Mouse (Mus musculus): ENCODE data around the gene Mob3b. TPM values are rescaled to one million over a fixed set of nuclear protein-coding genes. Genes with fewer than 3 reads are reported as not detected.
"Not testable (repeated sequence)": the region's sequence is repeated elsewhere in the genome, so short reads cannot be mapped to it uniquely, and the experiment has no call there.

Gene Mob3b
- polyA plus RNA-seq, 1 experiment from 2014 or later: 11.5 TPM

- H3K27me3 ChIP-seq (ENCODE audit: control insufficient read depth, insufficient read depth, low read depth, low read length): no peaks in the 10 kb centered on the region
- no peaks in the 10 kb centered on the region for H3K36me3 ChIP-seq (ENCODE audit: control insufficient read depth, insufficient read depth, low read length)
- H3K4me3 ChIP-seq (ENCODE audit: low read length): no peak overlapping the region
- no peaks in the 10 kb centered on the region for H3K4me1 ChIP-seq (replicated peaks; ENCODE audit: control insufficient read depth, insufficient read depth, low read length)
- no peak overlapping the region for H3K4me2 ChIP-seq (ENCODE audit: low read depth, low read length)
- ATAC-seq (ENCODE audit: low read depth): no peak
- no peak overlapping the region for H3K9ac ChIP-seq (ENCODE audit: low read length)
- H3K27ac ChIP-seq (ENCODE audit: low read length): no peak overlapping the region
- WGBS: 79% methylated on average over 3 of the region's 3 CpGs
- no peaks in the 10 kb centered on the region for H3K9me3 ChIP-seq (ENCODE audit: control insufficient read depth, low read length)
These were observed 245.1 kb downstream of the Mob3b start for GRCm38 (mm10) chr4:34912171-34912570.

- no peak overlapping the region for H3K4me3 ChIP-seq (ENCODE audit: low read length)
- H3K4me1 ChIP-seq (replicated peaks; ENCODE audit: control insufficient read depth, insufficient read depth, low read length): no peaks in the 10 kb centered on the region
- no peak overlapping the region for H3K4me2 ChIP-seq (ENCODE audit: low read depth, low read length)
- H3K36me3 ChIP-seq (ENCODE audit: control insufficient read depth, insufficient read depth, low read length): no peaks in the 10 kb centered on the region
- no peak for ATAC-seq (ENCODE audit: low read depth)
- H3K9me3 ChIP-seq (ENCODE audit: control insufficient read depth, low read length): no peaks in the 10 kb centered on the region
- no peaks in the 10 kb centered on the region for H3K27me3 ChIP-seq (ENCODE audit: control insufficient read depth, insufficient read depth, low read depth, low read length)
- H3K9ac ChIP-seq (ENCODE audit: low read length): no peak overlapping the region
- no peak overlapping the region for H3K27ac ChIP-seq (ENCODE audit: low read length)
- WGBS: 65% methylated on average over 3 of the region's 3 CpGs
These were observed 245.9 kb downstream of the Mob3b start for GRCm38 (mm10) chr4:34911401-34911800.

GRCm38 (mm10) chr4:34908127-34908526 is 249.2 kb downstream of the Mob3b start:
- 57% methylated on average over 7 of the region's 7 CpGs for WGBS
- Histone ChIP-seq H3K36me3 (ENCODE audit: control insufficient read depth, insufficient read depth, low read length) (no peaks in the 10 kb centered on the region), H3K27me3 (ENCODE audit: control insufficient read depth, insufficient read depth, low read depth, low read length) (no peaks in the 10 kb centered on the region), H3K9me3 (ENCODE audit: control insufficient read depth, low read length) (no peaks in the 10 kb centered on the region), H3K27ac (ENCODE audit: low read length) (no peak overlapping the region), H3K9ac (ENCODE audit: low read length) (no peak overlapping the region), H3K4me3 (ENCODE audit: low read length) (no peak overlapping the region), H3K4me2 (ENCODE audit: low read depth, low read length) (no peak overlapping the region), H3K4me1 (replicated peaks; ENCODE audit: control insufficient read depth, insufficient read depth, low read length) (no peaks in the 10 kb centered on the region)
- peak; percentile 96 for ATAC-seq (ENCODE audit: low read depth)

GRCm38 (mm10) chr4:34907026-34907425 is 250.3 kb downstream of the Mob3b start:
- Histone ChIP-seq H3K9me3 (ENCODE audit: control insufficient read depth, low read length) (no peaks in the 10 kb centered on the region), H3K9ac (ENCODE audit: low read length) (no peak overlapping the region), H3K4me3 (ENCODE audit: low read length) (no peak overlapping the region), H3K4me1 (replicated peaks; ENCODE audit: control insufficient read depth, insufficient read depth, low read length) (no peaks in the 10 kb centered on the region), H3K27ac (ENCODE audit: low read length) (no peak overlapping the region), H3K27me3 (ENCODE audit: control insufficient read depth, insufficient read depth, low read depth, low read length) (no peaks in the 10 kb centered on the region), H3K4me2 (ENCODE audit: low read depth, low read length) (no peak overlapping the region; the same call in 1 of the 2 replicates), H3K36me3 (ENCODE audit: control insufficient read depth, insufficient read depth, low read length) (no peaks in the 10 kb centered on the region)
- ATAC-seq (ENCODE audit: low read depth): 0 out of 2 replicates have a peak, but pooled peaks have one; percentile 34
- 40% methylated on average over 14 of the region's 14 CpGs for WGBS

- Histone ChIP-seq H3K4me2 (ENCODE audit: low read depth, low read length) (no peak overlapping the region), H3K9ac (ENCODE audit: low read length) (no peak overlapping the region), H3K4me1 (replicated peaks; ENCODE audit: control insufficient read depth, insufficient read depth, low read length) (no peaks in the 10 kb centered on the region), H3K27me3 (ENCODE audit: control insufficient read depth, insufficient read depth, low read depth, low read length) (no peaks in the 10 kb centered on the region), H3K27ac (ENCODE audit: low read length) (no peak overlapping the region), H3K36me3 (ENCODE audit: control insufficient read depth, insufficient read depth, low read length) (no peaks in the 10 kb centered on the region), H3K4me3 (ENCODE audit: low read length) (no peak overlapping the region), H3K9me3 (ENCODE audit: control insufficient read depth, low read length) (no peaks in the 10 kb centered on the region)
- no peak for ATAC-seq (ENCODE audit: low read depth)
- WGBS: 74% methylated on average over 4 of the region's 4 CpGs
These were observed 251.1 kb downstream of the Mob3b start for GRCm38 (mm10) chr4:34906151-34906550.

- H3K4me1 ChIP-seq (replicated peaks; ENCODE audit: control insufficient read depth, insufficient read depth, low read length): no peaks in the 10 kb centered on the region
- H3K27ac ChIP-seq (ENCODE audit: low read length): no peak overlapping the region
- H3K36me3 ChIP-seq (ENCODE audit: control insufficient read depth, insufficient read depth, low read length): no peaks in the 10 kb centered on the region
- ATAC-seq (ENCODE audit: low read depth): no peak
- 68% methylated on average over 5 of the region's 5 CpGs for WGBS
- no peaks in the 10 kb centered on the region for H3K27me3 ChIP-seq (ENCODE audit: control insufficient read depth, insufficient read depth, low read depth, low read length)
- no peak overlapping the region for H3K4me2 ChIP-seq (ENCODE audit: low read depth, low read length)
- no peak overlapping the region for H3K4me3 ChIP-seq (ENCODE audit: low read length)
- no peaks in the 10 kb centered on the region for H3K9me3 ChIP-seq (ENCODE audit: control insufficient read depth, low read length)
- H3K9ac ChIP-seq (ENCODE audit: low read length): no peak overlapping the region
These were observed 251.9 kb downstream of the Mob3b start for GRCm38 (mm10) chr4:34905396-34905795.

GRCm38 (mm10) chr4:34901582-34901981 is 255.7 kb downstream of the Mob3b start:
- H3K27me3 ChIP-seq (ENCODE audit: control insufficient read depth, insufficient read depth, low read depth, low read length); ATAC-seq (ENCODE audit: low read depth); H3K4me3 ChIP-seq (ENCODE audit: low read length); H3K9me3 ChIP-seq (ENCODE audit: control insufficient read depth, low read length); H3K4me2 ChIP-seq (ENCODE audit: low read depth, low read length); H3K36me3 ChIP-seq (ENCODE audit: control insufficient read depth, insufficient read depth, low read length); H3K4me1 ChIP-seq (replicated peaks; ENCODE audit: control insufficient read depth, insufficient read depth, low read length); H3K27ac ChIP-seq (ENCODE audit: low read length); H3K9ac ChIP-seq (ENCODE audit: low read length): not testable (repeated sequence)
- WGBS: 27% methylated on average over 3 of the region's 3 CpGs

- Histone ChIP-seq H3K27me3 (ENCODE audit: control insufficient read depth, insufficient read depth, low read depth, low read length) (no peaks in the 10 kb centered on the region), H3K36me3 (ENCODE audit: control insufficient read depth, insufficient read depth, low read length) (no peaks in the 10 kb centered on the region), H3K4me2 (ENCODE audit: low read depth, low read length) (no peak overlapping the region), H3K9ac (ENCODE audit: low read length) (no peak overlapping the region), H3K4me3 (ENCODE audit: low read length) (no peak overlapping the region), H3K27ac (ENCODE audit: low read length) (no peak overlapping the region), H3K4me1 (replicated peaks; ENCODE audit: control insufficient read depth, insufficient read depth, low read length) (no peaks in the 10 kb centered on the region), H3K9me3 (ENCODE audit: control insufficient read depth, low read length) (no peaks in the 10 kb centered on the region)
- 69% methylated on average over 4 of the region's 4 CpGs for WGBS
- no peak for ATAC-seq (ENCODE audit: low read depth)
These were observed 256.1 kb downstream of the Mob3b start for GRCm38 (mm10) chr4:34901166-34901565.

- no peaks in the 10 kb centered on the region for H3K36me3 ChIP-seq (ENCODE audit: control insufficient read depth, insufficient read depth, low read length)
- ATAC-seq (ENCODE audit: low read depth): no peak
- H3K4me3 ChIP-seq (ENCODE audit: low read length): no peak overlapping the region
- H3K27ac ChIP-seq (ENCODE audit: low read length): no peak overlapping the region
- H3K9ac ChIP-seq (ENCODE audit: low read length): no peak overlapping the region
- H3K9me3 ChIP-seq (ENCODE audit: control insufficient read depth, low read length): no peaks in the 10 kb centered on the region
- H3K4me1 ChIP-seq (replicated peaks; ENCODE audit: control insufficient read depth, insufficient read depth, low read length): no peaks in the 10 kb centered on the region
- no peak overlapping the region for H3K4me2 ChIP-seq (ENCODE audit: low read depth, low read length)
- no peaks in the 10 kb centered on the region for H3K27me3 ChIP-seq (ENCODE audit: control insufficient read depth, insufficient read depth, low read depth, low read length)
- WGBS: 54% methylated on average over 9 of the region's 9 CpGs
These were observed 257.1 kb downstream of the Mob3b start for GRCm38 (mm10) chr4:34900155-34900554.

GRCm38 (mm10) chr4:34899322-34899721 is 258.0 kb downstream of the Mob3b start:
- Histone ChIP-seq H3K36me3 (ENCODE audit: control insufficient read depth, insufficient read depth, low read length) (no peaks in the 10 kb centered on the region), H3K9ac (ENCODE audit: low read length) (no peak overlapping the region), H3K9me3 (ENCODE audit: control insufficient read depth, low read length) (no peaks in the 10 kb centered on the region), H3K27ac (ENCODE audit: low read length) (no peak overlapping the region), H3K4me1 (replicated peaks; ENCODE audit: control insufficient read depth, insufficient read depth, low read length) (no peaks in the 10 kb centered on the region), H3K4me2 (ENCODE audit: low read depth, low read length) (no peak overlapping the region), H3K27me3 (ENCODE audit: control insufficient read depth, insufficient read depth, low read depth, low read length) (no peaks in the 10 kb centered on the region), H3K4me3 (ENCODE audit: low read length) (no peak overlapping the region)
- ATAC-seq (ENCODE audit: low read depth): no peak
- WGBS: 78% methylated on average over 1 of the region's 1 CpGs

All from lung, embryonic 16.5 days (tissue).